Mouse (Mus musculus) brown adipose tissue, adult 24 weeks (tissue): Measurements from ENCODE around the gene Vmn1r189. TPM values are rescaled to one million over a fixed set of nuclear protein-coding genes. Genes with fewer than 3 reads are reported as not detected.
"Not testable (repeated sequence)": the region's sequence is repeated elsewhere in the genome, so short reads cannot be mapped to it uniquely, and the experiment has no call there.

Experiments
- H3K27ac ChIP-seq: fragments of 200-500 bp; replicated peaks from 2 replicates; pipeline ENCODE4 v1.5.1; 2012; ENCODE audit warnings: low read depth, mild to moderate bottlenecking, low read length
- H3K4me1 ChIP-seq: fragments of 200-500 bp; 2 replicates; pipeline ENCODE4 v1.6.1; 2012; ENCODE audit warnings: low read length, mixed read lengths; ENCODE audit not compliant: control insufficient read depth, insufficient read depth, insufficient read length
- H3K4me3 ChIP-seq: fragments of 200-500 bp; 2 replicates; pipeline ENCODE4 v1.5.1; 2012; ENCODE audit warnings: low read depth, mild to moderate bottlenecking, low read length, moderate library complexity; ENCODE audit not compliant: insufficient read depth
- polyA plus RNA-seq: library from polyadenylated mRNA; stranded (reverse); fragments of >200 nt; gene quantifications from 2 replicates; pipeline ENCODE4 v1.2.4, GENCODE M21; 2012; ENCODE audit not compliant: missing spikeins, insufficient read depth, insufficient read length

Gene Vmn1r189
- not detected in 2 replicates for polyA plus RNA-seq

DNA sequence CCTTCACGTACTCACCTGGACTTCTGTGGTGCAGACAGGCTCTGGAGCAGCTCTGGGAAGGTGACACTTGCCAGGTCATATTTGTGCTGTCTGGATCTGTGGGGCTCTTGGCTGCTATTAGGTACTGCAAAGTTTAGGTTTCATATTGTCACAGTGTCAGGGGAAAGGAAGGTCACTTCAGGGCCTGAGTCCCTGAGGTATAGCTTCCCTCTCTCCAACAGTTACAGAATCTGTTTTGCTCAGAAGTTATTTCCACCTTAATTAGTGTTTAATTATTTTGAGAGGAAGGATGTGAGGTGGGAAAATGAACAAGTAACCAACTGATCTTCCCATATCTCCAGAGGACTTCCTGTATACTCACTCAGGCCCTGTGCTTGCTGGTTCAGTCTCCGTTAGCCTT lies at the start of gene Vmn1r189:
Gene Vmn1r189, minus strand, starts transcription at position 101 of the 400 bp plus-strand sequence.
- not testable (repeated sequence) for H3K4me3 ChIP-seq, H3K27ac ChIP-seq

DNA sequence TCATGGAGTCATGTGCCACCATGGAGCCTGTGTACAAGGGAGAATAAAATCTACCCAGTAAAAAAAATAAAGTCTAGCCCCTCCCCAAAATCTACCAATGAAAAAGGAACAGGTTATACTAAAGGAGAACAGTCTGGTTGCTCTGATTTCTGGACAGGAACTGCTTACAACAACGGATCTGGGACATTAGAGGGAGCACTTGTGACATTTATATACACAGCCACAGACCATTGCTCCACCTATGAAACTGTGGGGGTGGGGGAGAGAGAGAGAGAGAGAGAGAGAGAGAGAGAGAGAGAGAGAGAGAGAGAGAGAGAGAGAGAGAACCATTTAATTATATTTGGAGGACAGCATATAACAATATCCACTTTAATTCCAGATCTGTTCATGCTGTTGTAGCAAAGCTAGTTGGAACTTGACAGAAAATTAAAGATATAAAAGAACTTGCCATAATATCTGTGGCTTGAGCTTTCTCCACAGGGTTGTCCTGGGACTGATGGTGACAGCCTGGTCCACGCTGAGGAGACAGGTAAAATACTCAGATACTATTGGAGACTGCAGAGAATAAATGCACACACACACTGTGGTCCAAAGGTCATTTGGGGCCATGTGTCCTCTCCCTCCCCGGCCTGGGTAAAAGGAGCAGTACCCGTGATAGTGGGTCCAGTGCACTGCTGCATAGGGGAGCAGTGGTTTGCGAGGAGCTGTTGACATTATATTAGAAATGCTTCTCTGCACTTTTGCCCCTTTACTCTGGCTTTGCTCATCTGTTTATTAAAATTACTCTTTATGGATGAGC lies 31.1 kb upstream of the Vmn1r189 start:
- not testable (repeated sequence) for H3K4me3 ChIP-seq, H3K27ac ChIP-seq, H3K4me1 ChIP-seq

More for the DNA sequence above, at the start of gene Vmn1r189:
- not testable (repeated sequence) for H3K4me1 ChIP-seq

DNA sequence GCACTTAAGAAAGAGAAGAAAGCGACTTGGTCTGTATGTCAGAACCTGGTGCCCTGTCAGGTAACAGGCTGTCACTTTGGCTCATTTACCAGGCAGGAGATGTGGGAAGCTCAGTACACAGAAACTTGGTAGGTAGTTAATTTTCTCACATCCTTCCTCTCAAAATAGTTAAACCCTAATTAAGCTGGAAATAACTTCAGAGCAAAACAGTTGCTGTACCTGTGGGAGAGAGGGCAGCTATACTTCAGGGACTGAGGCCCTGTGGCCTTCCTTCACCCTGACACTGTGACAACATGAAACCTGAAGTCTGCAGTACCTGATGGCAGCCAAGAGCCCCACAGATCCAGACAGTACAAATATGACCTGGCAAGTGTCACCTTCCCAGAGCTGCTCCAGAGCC lies 21.5 kb downstream of the Vmn1r189 start, which contains the start of gene Vmn1r188:
Gene Vmn1r188, plus strand, starts transcription at position 301 of the 400 bp plus-strand sequence.
- H3K4me1 ChIP-seq, H3K4me3 ChIP-seq, H3K27ac ChIP-seq: not testable (repeated sequence)

DNA sequence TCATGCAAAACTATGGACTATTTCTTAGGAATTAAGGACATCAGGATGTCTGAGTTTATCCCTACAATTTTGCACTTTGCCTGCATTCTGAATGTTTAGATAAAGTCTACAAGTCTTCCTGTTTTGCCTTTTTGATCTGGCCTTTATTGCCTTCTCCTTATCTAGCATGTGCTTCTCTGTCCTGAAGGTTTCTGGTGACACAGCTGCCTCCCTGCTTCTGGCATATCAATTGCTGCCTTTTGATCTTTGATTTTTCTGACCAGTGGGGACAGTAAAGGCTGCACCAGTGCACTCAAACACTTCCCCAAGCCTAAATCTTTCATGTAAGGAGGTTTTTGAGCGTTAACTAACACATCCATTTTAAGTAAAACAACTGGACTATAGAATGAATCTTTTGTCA lies 42.2 kb downstream of the Vmn1r189 start:
- Histone ChIP-seq H3K27ac (no peak overlapping the region), H3K4me1 (no peaks in the 10 kb centered on the region), H3K4me3 (no peak overlapping the region)

DNA sequence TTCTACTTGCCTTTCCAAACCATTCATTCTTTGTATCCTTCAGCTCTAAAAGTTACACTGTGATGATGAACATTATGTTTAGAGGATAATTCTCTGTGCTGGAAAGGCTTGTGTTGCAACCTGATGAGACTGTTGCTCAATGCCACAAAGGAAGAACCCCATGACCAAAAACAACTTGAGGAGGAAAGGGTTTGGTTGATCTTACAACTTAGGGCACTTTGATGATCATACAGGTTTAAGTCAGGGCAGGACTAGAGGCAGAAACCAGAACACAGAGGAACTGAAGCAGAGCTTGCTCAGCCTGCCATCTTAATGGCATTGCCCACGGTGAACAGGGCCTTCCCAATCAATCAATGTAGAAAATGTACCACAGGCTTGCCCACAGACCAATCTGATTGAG lies 44.2 kb downstream of the Vmn1r189 start:
- H3K4me3 ChIP-seq = no peak overlapping the region
- no peak overlapping the region for H3K27ac ChIP-seq
- H3K4me1 ChIP-seq = no peaks in the 10 kb centered on the region

DNA sequence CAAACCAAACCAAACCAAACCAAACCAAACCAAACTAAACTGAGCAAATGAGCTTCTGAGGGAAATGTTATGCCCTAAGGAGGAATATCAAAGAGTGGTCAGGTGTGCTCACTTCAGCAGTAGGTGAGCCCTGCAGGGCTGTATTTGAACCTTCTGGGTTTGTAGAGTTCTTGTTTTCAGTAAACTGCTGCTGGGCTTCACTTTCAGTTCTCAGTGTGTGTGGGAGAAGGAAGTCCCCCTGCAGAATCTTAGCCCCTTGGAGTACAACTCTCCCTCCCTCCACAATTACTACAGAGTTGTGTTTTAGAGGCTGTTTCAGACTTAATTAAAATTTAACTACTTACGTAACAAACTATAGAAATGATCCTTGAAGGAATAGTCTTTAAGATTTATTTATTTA lies 51.9 kb downstream of the Vmn1r189 start:
- Histone ChIP-seq H3K27ac (no peak overlapping the region), H3K4me1 (0 out of 2 replicates have a peak, but pooled peaks cover 2% of the 10 kb centered on the region), H3K4me3 (no peak overlapping the region)

DNA sequence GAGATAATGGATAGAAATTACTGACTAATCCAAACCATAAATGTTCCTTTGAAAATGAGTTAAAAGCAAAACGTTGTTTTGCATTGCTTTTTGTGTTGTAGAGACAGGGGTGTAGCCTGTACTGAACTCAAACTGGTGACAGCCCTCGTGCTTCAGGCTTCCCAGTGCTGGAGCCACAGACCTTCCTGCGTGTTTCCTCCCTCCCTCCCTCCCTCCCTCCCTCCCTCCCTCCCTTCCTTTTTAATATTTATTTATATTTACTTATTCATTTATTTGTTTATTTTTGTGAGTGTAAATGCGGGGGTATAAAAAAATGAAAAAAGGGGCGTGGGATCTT lies 54.1 kb downstream of the Vmn1r189 start:
- H3K4me1 ChIP-seq = 0 out of 2 replicates have a peak, but pooled peaks cover 2% of the 10 kb centered on the region
- no peak overlapping the region for H3K27ac ChIP-seq
- H3K4me3 ChIP-seq = peak overlapping the region; percentile 70; the same call in 1 of the 2 replicates

DNA sequence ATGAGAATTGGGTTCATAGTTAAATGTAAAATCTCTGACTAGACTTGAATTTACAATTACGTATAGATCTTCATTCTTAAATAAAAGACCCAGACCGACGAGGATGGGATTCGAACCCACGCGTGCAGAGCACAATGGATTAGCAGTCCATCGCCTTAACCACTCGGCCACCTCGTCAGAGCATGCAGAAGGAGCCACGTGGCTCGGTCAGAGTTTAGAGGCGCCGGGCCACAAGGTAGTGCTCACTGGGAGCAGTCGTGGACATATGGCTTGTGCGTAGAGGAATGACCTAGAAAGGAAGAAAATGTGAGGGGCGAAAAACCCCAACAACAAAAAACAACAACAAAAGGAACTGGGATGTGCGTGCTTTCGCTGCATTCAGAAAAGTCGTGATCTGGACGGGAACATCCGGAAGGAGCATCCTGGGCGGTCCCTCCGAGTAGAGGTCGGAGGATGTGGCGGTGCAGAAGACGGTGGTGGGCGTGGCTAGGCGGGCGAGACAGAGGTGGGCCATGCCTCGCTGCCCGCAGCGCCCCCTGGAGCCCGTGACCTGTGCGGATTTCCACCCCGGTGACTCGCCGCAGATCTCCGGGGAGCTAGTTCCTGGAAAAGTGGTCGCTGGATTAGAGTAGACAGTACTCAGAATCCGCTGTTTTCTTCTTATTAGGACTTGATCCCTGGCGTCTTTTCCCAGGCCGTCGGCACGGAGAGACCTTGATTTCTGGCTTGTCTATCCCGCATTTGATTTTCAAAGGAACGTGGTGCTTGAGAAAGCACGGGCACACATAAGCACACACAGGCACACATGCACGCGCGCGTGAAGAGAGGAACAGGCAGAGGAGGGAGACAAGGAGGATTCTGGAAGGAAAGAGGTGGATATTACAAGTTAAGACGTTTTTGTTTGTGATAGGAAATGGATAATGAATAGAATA lies 54.8 kb downstream of the Vmn1r189 start:
- 0 out of 2 replicates have a peak, but pooled peaks cover 2% of the 10 kb centered on the region for H3K4me1 ChIP-seq
- H3K4me3 ChIP-seq = peak overlapping the region; percentile 70
- H3K27ac ChIP-seq = no peak overlapping the region

Other genes starting within 250 kb of the Vmn1r189 start
- gene Zfp184, start 160.7 kb downstream of the Vmn1r189 start, polyA plus RNA-seq = not detected in 2 replicates
- gene Pom121l2, start 124.6 kb downstream of the Vmn1r189 start, polyA plus RNA-seq = not detected in 2 replicates
- gene Prss16, start 96.1 kb downstream of the Vmn1r189 start, polyA plus RNA-seq = not detected in 2 replicates
- gene Hist1h2ah, start 70.3 kb downstream of the Vmn1r189 start, polyA plus RNA-seq = not detected in 2 replicates
- gene Hist1h2bk, start 70.0 kb downstream of the Vmn1r189 start, polyA plus RNA-seq = not detected in 2 replicates
- gene Hist1h4i, start 64.5 kb downstream of the Vmn1r189 start, polyA plus RNA-seq = 1.9 and 6.6 TPM in 2 replicates
- not detected in 2 replicates for gene Hist1h2ag, start 62.9 kb downstream of the Vmn1r189 start, polyA plus RNA-seq
- not detected in 2 replicates for gene Hist1h2bj, start 62.6 kb downstream of the Vmn1r189 start, polyA plus RNA-seq
- gene Vmn1r188, start 21.4 kb downstream of the Vmn1r189 start, polyA plus RNA-seq = not detected in 2 replicates
- not detected in 2 replicates for gene Vmn1r191, start 78.1 kb upstream of the Vmn1r189 start, polyA plus RNA-seq
- not detected in 2 replicates for gene Vmn1r192, start 85.3 kb upstream of the Vmn1r189 start, polyA plus RNA-seq
- not detected in 2 replicates for gene Vmn1r193, start 117.3 kb upstream of the Vmn1r189 start, polyA plus RNA-seq
- not detected in 2 replicates for gene Vmn1r194, start 138.4 kb upstream of the Vmn1r189 start, polyA plus RNA-seq
- not detected in 2 replicates for gene Vmn1r195, start 164.7 kb upstream of the Vmn1r189 start, polyA plus RNA-seq
- gene Vmn1r196, start 184.1 kb upstream of the Vmn1r189 start, polyA plus RNA-seq = not detected in 2 replicates
- not detected in 2 replicates for gene Vmn1r197, start 218.8 kb upstream of the Vmn1r189 start, polyA plus RNA-seq
- not detected in 2 replicates for gene Vmn1r198, start 244.5 kb upstream of the Vmn1r189 start, polyA plus RNA-seq